Mouse (Mus musculus) B cell, adult 2 months (primary cell): ENCODE data around the gene Mmp28.

Source experiments
- DNase-seq, 2 experiments: peaks; one replicate each; pipeline ENCODE4 v3.0.0; 2022

The Mmp28 gene

GRCm38 (mm10) chr11:83398724-83399123 lies 64.1 kb downstream of the Mmp28 start:
- DNase-seq: no peak

GRCm38 (mm10) chr11:83397626-83398025 lies 65.2 kb downstream of the Mmp28 start:
- DNase-seq: no peak

- no peak for DNase-seq
Observed at GRCm38 (mm10) chr11:83394802-83395439, 68.0 kb downstream of the Mmp28 start.

- DNase-seq: no peak
Observed at GRCm38 (mm10) chr11:83393062-83393461, 69.8 kb downstream of the Mmp28 start.
